Mouse (Mus musculus): ENCODE measurements around the gene Nampt.

The Nampt gene

DNA sequence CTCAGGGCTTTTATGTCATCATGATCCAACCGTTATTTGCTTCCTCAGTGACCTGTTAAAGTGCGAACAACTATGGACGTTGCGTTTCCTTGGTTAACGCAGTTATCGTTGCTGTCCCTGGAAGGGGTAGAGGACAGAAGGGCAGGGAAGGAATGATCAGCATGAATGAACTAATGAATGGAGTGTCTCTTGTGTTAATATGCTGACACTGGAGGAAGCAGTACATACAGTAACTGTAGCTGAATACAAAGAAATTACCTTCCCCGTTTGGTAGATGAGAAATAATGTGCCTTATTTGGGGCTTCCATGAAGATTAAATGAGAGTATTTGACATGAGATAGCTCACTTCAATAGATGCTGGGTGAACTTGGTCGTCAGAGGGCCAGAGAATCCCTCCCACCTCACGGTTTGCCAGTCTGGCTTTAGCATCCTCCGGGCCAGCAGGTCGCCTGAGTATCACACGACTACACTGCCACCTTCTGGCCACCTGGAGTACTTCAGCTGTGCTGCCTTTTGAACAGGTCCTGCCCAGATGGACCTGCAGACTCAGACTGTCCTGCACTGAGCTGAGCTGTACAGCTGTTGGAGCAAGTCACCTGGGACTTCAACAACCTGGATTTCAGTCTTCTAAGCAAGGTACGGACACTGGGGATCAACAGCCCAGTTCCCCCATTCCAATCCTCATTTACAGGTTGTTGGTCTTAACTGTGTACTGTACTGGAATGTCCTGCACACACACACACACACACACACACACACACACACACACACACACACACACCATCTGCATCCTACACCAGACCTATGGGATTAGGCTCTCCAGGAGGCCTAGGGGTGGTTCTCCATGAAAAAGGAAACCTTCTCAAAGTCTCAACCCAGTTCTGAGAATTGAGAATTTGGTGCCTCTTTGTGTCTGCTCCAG is 78.1 kb downstream of the Nampt start:
- DNase-seq (ENCODE audit: low spot score in 2 of 2) = peak; percentile 74 to 87

DNA sequence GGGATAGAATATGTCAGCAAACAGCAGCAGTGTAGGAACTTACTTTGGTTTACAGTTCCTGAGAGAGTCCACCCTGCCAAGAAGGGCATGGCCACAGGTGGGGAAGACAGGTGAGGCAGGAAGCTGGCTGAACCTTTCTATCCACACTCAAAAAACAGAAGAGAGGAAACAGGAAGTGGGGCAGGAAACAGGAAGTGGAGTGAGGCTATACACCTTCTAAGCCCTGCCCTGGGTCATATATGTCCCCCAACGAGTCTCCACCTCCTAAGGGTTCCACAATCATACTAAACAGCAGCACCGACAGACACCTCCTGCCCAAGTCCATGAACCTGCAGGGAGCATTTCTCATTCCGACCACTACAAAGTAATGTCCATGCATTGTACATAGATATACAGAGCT is 81.7 kb downstream of the Nampt start:
- DNase-seq (ENCODE audit: low spot score in 2 of 2) = no peak
